Mouse (Mus musculus) cerebellum, adult 2 months (tissue): ENCODE results near the gene Lrrc15.

Source experiments
- CTCF ChIP-seq: fragments of 200-500 bp; IDR thresholded peaks from 2 replicates; pipeline ENCODE4 v1.5.1; 2011; ENCODE audit warnings: low read depth, mild to moderate bottlenecking, control low read depth, low read length, moderate library complexity, borderline replicate concordance; ENCODE audit not compliant: insufficient read depth
- POLR2A ChIP-seq: fragments of 200-500 bp; IDR thresholded peaks from 2 replicates; pipeline ENCODE4 v1.6.1; 2011; ENCODE audit warnings: low read length, control low read depth, borderline replicate concordance; ENCODE audit not compliant: insufficient read depth

DNA sequence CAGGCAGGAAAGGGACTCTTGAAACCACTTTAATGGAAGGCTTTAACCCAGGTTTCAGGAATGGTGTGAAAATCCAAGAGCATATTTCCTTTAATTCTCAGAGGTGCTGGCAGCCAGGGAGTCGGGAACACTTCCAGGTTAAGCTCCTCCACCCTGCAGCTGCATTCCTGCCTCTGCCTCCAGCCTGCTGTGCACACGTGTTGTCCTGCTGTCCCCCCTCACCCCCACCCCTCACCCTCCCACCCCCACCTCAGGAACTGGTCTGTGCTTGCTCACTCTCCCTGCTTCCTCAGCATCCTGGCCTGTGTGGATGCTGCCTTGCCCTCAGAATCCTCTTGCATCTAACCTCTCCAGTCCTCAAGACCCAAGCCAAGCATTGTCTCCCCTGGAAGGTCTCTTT lies 41.4 kb downstream of the Lrrc15 start:
- TF ChIP-seq POLR2A, result no peak
- TF ChIP-seq CTCF, result no peak
